22 mouse cellular contexts compared by ENCODE assay signal in the genomic region with DNA sequence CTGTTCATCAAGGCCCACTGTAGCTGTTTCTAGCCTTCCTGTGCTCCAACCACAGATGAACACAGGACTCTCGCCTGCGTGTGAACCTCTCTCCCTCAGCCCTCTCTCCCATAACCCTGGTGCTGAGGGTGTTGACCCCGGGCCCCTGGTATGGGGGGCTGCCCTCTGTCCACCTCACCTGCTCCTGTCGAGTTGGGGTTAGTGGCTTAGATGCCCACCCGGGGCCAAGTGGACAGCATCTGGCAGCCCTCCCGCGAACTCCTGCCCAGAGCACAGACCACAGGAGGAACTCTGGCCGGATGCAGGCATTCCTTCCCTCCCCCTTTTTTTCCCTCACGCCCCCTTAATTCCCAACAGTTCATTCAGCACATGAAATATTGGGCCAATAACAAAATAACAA.
DNase-seq lines count a peak whose midpoint lies in the region; ATAC-seq and TF ChIP-seq lines count a peak whose summit lies in the region.
"Had no signal": no experiment of that assay in that cellular context is flagged by ENCODE, and none has a peak within 500 bp of the region (broad histone marks: within the 10 kb centered on the region; RNA-seq: fewer than 3 reads in every experiment).

No protein-coding gene starts in this region.

- no peak for ATAC-seq in heart, embryonic 12.5 days (ENCODE audit: insufficient number of reproducible peaks, low FRiP score)
- ATAC-seq: activated CD4-positive, CD25-positive, alpha-beta regulatory T cell, adult 4 months; CD4-positive, CD25-positive, alpha-beta regulatory T cell, adult 4 months; Patski had no signal

- H3K4me3 ChIP-seq in gastrocnemius, adult 2 months: no peak overlapping the region
- no peak overlapping the region for H3K4me3 ChIP-seq in heart, embryonic 12.5 days

- H3K27me3 ChIP-seq in heart, embryonic 12.5 days (replicated peaks): no peaks in the 10 kb centered on the region
- H3K27me3 ChIP-seq: CH12.LX had no signal

- H3K36me3 ChIP-seq in heart, embryonic 12.5 days: no peaks in the 10 kb centered on the region
- H3K36me3 ChIP-seq: G1E had no signal

- intact Hi-C loops in gastrocnemius, adult 2 months (cut with DNase I): no loop called here

- no peak overlapping the region for H3K9ac ChIP-seq in heart, embryonic 12.5 days

- no peak overlapping the region for H3K27ac ChIP-seq in gastrocnemius, adult 2 months
- no peak overlapping the region for H3K27ac ChIP-seq in heart, embryonic 12.5 days (ENCODE audit: poor library complexity, severe bottlenecking)

- H3K4me1 ChIP-seq in heart, embryonic 12.5 days (replicated peaks): no peaks in the 10 kb centered on the region

- WGBS in heart, embryonic 12.5 days: 73% methylated on average over 9 of the region's 9 CpGs

- peak; percentile 0 for DNase-seq in adrenal gland, postnatal 25 days
- DNase-seq in adrenal gland, postnatal 14 days: no peak
- peak; percentile 5 for DNase-seq in gastrocnemius, adult 2 months
- DNase-seq in gastrocnemius, postnatal 25 days: no peak
- DNase-seq in heart, adult 11 months: peak; percentile 77
- peak; percentile 1 for DNase-seq in ovary, adult 18-20 months (ENCODE audit: low spot score)
- no peak for DNase-seq in ovary, postnatal 14 days (ENCODE audit: low spot score)
- DNase-seq: adrenal gland, adult 2 months; adrenal gland, adult 8-10 months; adrenal gland, postnatal 10 days; adrenal gland, postnatal 36 days; B cell, adult 2 months; cerebellum, adult 11 months; cerebellum, adult 11-12 months; cerebellum, adult 18-20 months; cerebellum, adult 2 months had no signal

- no peak for TF ChIP-seq CTCF in gastrocnemius, adult 2 months (IDR thresholded peaks at IDR 0.05)

- no peaks in the 10 kb centered on the region for H3K9me3 ChIP-seq in heart, embryonic 12.5 days (replicated peaks)
- H3K9me3 ChIP-seq: G1E had no signal

- no peak overlapping the region for H3K4me2 ChIP-seq in heart, embryonic 12.5 days

Comparison
In these comparisons a context has a peak if more than half of its experiments do, and no peak if none do; other contexts are left out.
1. DNase-seq: peak in adrenal gland, postnatal 25 days (single experiment), gastrocnemius, adult 2 months (single experiment), heart, adult 11 months (single experiment) and ovary, adult 18-20 months (single experiment); none in adrenal gland, postnatal 14 days (single experiment), gastrocnemius, postnatal 25 days (single experiment) and ovary, postnatal 14 days (single experiment).